Mouse (Mus musculus): ENCODE data around the gene Rcsd1.

DNA sequence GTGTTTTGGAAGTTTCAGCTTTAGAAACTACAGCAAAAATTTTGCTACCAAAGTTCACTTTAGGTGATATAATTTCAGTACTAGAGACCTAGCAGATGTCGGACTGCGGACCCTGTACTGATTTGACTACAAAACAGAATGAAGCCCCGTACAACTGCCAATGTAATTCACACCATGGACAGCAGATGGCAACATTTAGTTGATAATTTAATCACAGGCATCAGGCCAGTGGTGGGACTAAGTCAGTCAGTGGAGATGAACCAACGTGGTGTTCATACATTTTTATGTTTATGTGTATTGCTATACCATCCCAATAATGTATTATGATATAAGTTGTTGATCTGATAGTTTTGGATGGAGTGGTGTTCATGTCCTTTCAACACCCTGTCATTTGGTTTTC lies 48.8 kb downstream of the Rcsd1 start:
- peak; percentile 60; the same call in 1 of the 2 replicates for TF ChIP-seq CTCF (IDR thresholded peaks at IDR 0.05; ENCODE audit: borderline replicate concordance, insufficient read depth, low read depth, low read length)
- no peak for TF ChIP-seq POLR2A (IDR thresholded peaks at IDR 0.05; ENCODE audit: borderline replicate concordance, insufficient read depth, low read length)

Measured in cerebellum, adult 2 months (tissue).